Mouse (Mus musculus) cerebellum, postnatal 4 days (tissue): ENCODE results near the gene Idi1.
"Not testable (repeated sequence)": the region's sequence is repeated elsewhere in the genome, so short reads cannot be mapped to it uniquely, and the experiment has no call there.

Experiments used
- DNase-seq, 2 experiments: peaks; one replicate each; pipeline ENCODE4 v3.0.0; 2022; ENCODE audit warnings: low spot score in 2 of 2, mixed read lengths in 1 of 2

The Idi1 gene

DNA sequence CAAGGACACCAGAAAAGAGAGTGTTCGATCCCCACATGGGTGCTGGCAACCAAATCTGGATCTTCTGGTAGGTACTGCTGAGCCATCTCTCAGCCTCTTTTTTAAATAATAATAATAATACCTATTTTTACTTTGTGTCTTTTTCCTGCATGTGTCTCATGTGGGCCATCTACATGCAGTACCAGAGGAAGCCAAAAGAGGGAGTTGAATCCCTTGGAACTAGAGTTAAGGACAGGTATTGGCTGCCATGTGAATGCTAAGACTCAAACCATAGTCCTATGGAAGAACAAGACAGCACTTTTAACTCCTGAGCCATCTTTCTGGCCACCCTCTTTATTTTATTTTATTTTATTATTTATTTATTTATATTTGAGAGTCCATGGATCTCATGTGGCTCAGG is 3.3 kb downstream of the Idi1 start:
- DNase-seq: no peak

GRCm38 (mm10) chr13:8905986-8906385 is 20.7 kb downstream of the Idi1 start:
- DNase-seq: not testable (repeated sequence)

- DNase-seq: not testable (repeated sequence)
Measured at GRCm38 (mm10) chr13:8913890-8914289, 28.6 kb downstream of the Idi1 start.

- no peak for DNase-seq
Measured at GRCm38 (mm10) chr13:8933499-8933898, 48.2 kb downstream of the Idi1 start.

- not testable (repeated sequence) for DNase-seq
Measured at GRCm38 (mm10) chr13:8937611-8938140, 52.4 kb downstream of the Idi1 start.

DNA sequence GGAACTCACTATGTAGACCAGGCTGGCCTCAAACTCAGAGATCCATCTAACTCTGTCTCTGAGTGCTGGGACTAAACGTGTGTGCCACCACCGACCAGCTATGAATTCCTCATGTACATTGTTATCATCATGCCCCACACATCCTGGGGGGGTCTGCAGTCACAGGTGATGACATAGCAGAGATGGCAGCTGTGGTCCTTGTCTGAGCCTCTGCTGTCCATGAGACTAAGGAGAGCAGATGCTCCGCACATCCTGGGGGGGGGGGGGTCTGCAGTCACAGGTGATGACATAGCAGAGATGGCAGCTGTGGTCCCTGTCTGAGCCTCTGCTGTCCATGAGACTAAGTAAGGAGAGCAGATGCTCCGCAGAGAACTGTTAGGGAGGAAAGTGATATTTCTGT is 55.8 kb downstream of the Idi1 start:
- DNase-seq: not testable (repeated sequence)

GRCm38 (mm10) chr13:8941701-8942100 is 56.4 kb downstream of the Idi1 start:
- not testable (repeated sequence) for DNase-seq
